Mouse (Mus musculus) layer of hippocampus, adult 18-20 months (tissue): ENCODE measurements at regions not wholly inside any gene's neighbourhood (a gene's known extent, or its start where the extent isn't known, plus 50 kb on each side); places are given as distances from the start of the nearest gene placed in this dataset.

ENCODE experiments used
- DNase-seq, 2 experiments: peaks; one replicate each; pipeline ENCODE4 v3.0.0; 2022; ENCODE audit warnings: low spot score in 2 of 2

GRCm38 (mm10) chr8:36361818-36362217 lies 596.2 kb downstream of the Gm19410 start:
- no peak for DNase-seq

- no peak for DNase-seq
Measured at GRCm38 (mm10) chr8:36363291-36363690, 597.7 kb downstream of the Gm19410 start.

- peak in 1 of 2 experiments; percentile 51 for DNase-seq
Measured at GRCm38 (mm10) chr8:36364567-36365231, 599.1 kb downstream of the Gm19410 start.

GRCm38 (mm10) chr8:36365945-36366344 lies 600.4 kb downstream of the Gm19410 start:
- DNase-seq = no peak

GRCm38 (mm10) chr8:36376579-36377350 lies 611.2 kb downstream of the Gm19410 start:
- DNase-seq = no peak

- DNase-seq = no peak
Measured at GRCm38 (mm10) chr8:36394487-36394886, 598.9 kb upstream of the AI429214 start.

- no peak for DNase-seq
Measured at GRCm38 (mm10) chr8:36396493-36396892, 596.9 kb upstream of the AI429214 start.

- peak; percentile 25 to 49 for DNase-seq
Measured at GRCm38 (mm10) chr8:36406706-36407105, 586.7 kb upstream of the AI429214 start.
